Mouse (Mus musculus) CH12F3 (cell line): ENCODE measurements around the gene Btbd35f16.
"Not testable (repeated sequence)": the region's sequence is repeated elsewhere in the genome, so short reads cannot be mapped to it uniquely, and the experiment has no call there.

Experiments
- in situ Hi-C: fragments of 300-500 bp; cut with MboI; formaldehyde crosslinking; loops from 2 replicates; pipeline ENCODE4 v1.14.3; 2020; ENCODE audit warnings: low sequenced_read_pairs

Btbd35f16 gene

GRCm38 (mm10) chrX:3956902-3957301 is at the start of gene Btbd35f16:
TSS of gene Btbd35f16 (minus strand) at chrX:3957002.
- in situ Hi-C loops: not testable (repeated sequence)
